Mouse (Mus musculus) heart, embryonic 12.5 days (tissue): ENCODE results near the gene Lax1. TPM values are rescaled to one million over a fixed set of nuclear protein-coding genes. Genes with fewer than 3 reads are reported as not detected.
A peak's percentile ranks its signal among the peaks of the same experiment; 100 is the strongest.

ENCODE experiments used
- ATAC-seq: fragments of 200-750 bp; cut with Nextera tagmentation; 2 replicates; pipeline ENCODE4 v1.8.0; 2017; ENCODE audit warnings: moderate TSS enrichment, moderate library complexity; ENCODE audit not compliant: insufficient number of reproducible peaks, low FRiP score
- H3K27ac ChIP-seq: fragments of 300-500 bp; sonication (generic); 2 replicates; pipeline ENCODE4 v1.5.1; 2016; ENCODE audit warnings: mild to moderate bottlenecking, moderate library complexity; ENCODE audit not compliant: poor library complexity, severe bottlenecking
- H3K27me3 ChIP-seq: fragments of 300-500 bp; sonication (generic); replicated peaks from 2 replicates; pipeline ENCODE4 v1.6.1; 2016; ENCODE audit warnings: mild to moderate bottlenecking, moderate library complexity
- H3K36me3 ChIP-seq: fragments of 300-500 bp; sonication (generic); 2 replicates; pipeline ENCODE4 v1.6.1; 2016; ENCODE audit warnings: mild to moderate bottlenecking, moderate library complexity
- H3K4me1 ChIP-seq: fragments of 300-500 bp; sonication (generic); replicated peaks from 2 replicates; pipeline ENCODE4 v1.6.1; 2016; ENCODE audit warnings: mild to moderate bottlenecking
- H3K4me2 ChIP-seq: fragments of 300-500 bp; sonication (generic); 2 replicates; pipeline ENCODE4 v1.6.1; 2016; ENCODE audit warnings: mild to moderate bottlenecking, moderate library complexity
- H3K4me3 ChIP-seq: fragments of 300-500 bp; sonication (generic); 2 replicates; pipeline ENCODE4 v1.5.1; 2016; ENCODE audit warnings: mild to moderate bottlenecking
- H3K9ac ChIP-seq: fragments of 300-500 bp; sonication (generic); 2 replicates; pipeline ENCODE4 v1.6.1; 2016; ENCODE audit warnings: mild to moderate bottlenecking, moderate library complexity
- H3K9me3 ChIP-seq: fragments of 300-500 bp; sonication (generic); replicated peaks from 2 replicates; pipeline ENCODE4 v1.6.1; 2016; ENCODE audit warnings: mild to moderate bottlenecking, moderate library complexity
- WGBS: fragments of 180-500 bp; shearing (Covaris S2); methylation state at CpG from one replicate; pipeline ENCODE4 v1.1.7; 2016; 5-methylcytosine and 5-hydroxymethylcytosine counted together
- polyA plus RNA-seq: library from polyadenylated mRNA; unstranded; fragments of >200 nt; fragmentation: Nextera tagmentation; extraction: Ambion mirVana; gene quantifications from 2 replicates; pipeline ENCODE4 v1.2.1, GENCODE M21; 2016

Lax1 gene
- 0.50 and 0.53 TPM in 2 replicates for polyA plus RNA-seq

- Histone ChIP-seq H3K4me1 (peaks cover 34% of the 10 kb centered on the region), H3K4me3 (no peak within 1 kb of the TSS), H3K9me3 (no peaks in the 10 kb centered on the region), H3K27ac (no peak within 1 kb of the TSS), H3K27me3 (no peaks in the 10 kb centered on the region), H3K4me2 (no peak within 1 kb of the TSS), H3K9ac (no peak within 1 kb of the TSS), H3K36me3 (no peaks in the 10 kb centered on the region)
- ATAC-seq: no peak
- WGBS: 19% methylated on average over 6 of the region's 6 CpGs
Observed at GRCm38 (mm10) chr1:133689897-133690296, at the start of gene Lax1. TSS of gene Lax1 (minus strand) at chr1:133690108.

- Histone ChIP-seq H3K9me3 (no peaks in the 10 kb centered on the region), H3K4me3 (no peak overlapping the region), H3K4me2 (no peak overlapping the region), H3K36me3 (peaks cover 66% of the 10 kb centered on the region), H3K27ac (no peak overlapping the region), H3K4me1 (peaks cover 11% of the 10 kb centered on the region), H3K9ac (no peak overlapping the region), H3K27me3 (no peaks in the 10 kb centered on the region)
- 60% methylated on average over 7 of the region's 7 CpGs for WGBS
- ATAC-seq: no peak
Observed at GRCm38 (mm10) chr1:133736664-133737063, 46.8 kb upstream of the Lax1 start.

GRCm38 (mm10) chr1:133735995-133736652 is 46.2 kb upstream of the Lax1 start:
- Histone ChIP-seq H3K27me3 (no peaks in the 10 kb centered on the region), H3K36me3 (peaks cover 70% of the 10 kb centered on the region)
- peak; percentile 71; the same call in 1 of the 2 replicates for ATAC-seq

GRCm38 (mm10) chr1:133732814-133733213 is 42.9 kb upstream of the Lax1 start:
- WGBS: 66% methylated on average over 11 of the region's 11 CpGs
- no peak for ATAC-seq
- no peak overlapping the region for H3K27ac ChIP-seq
- H3K36me3 ChIP-seq: peaks cover 76% of the 10 kb centered on the region
- H3K4me1 ChIP-seq: peaks cover 9% of the 10 kb centered on the region
- H3K4me2 ChIP-seq: no peak overlapping the region
- H3K9me3 ChIP-seq: no peaks in the 10 kb centered on the region
- H3K4me3 ChIP-seq: no peak overlapping the region
- no peaks in the 10 kb centered on the region for H3K27me3 ChIP-seq
- no peak overlapping the region for H3K9ac ChIP-seq

More at GRCm38 (mm10) chr1:133735995-133736652, 46.2 kb upstream of the Lax1 start:
- 21% methylated on average over 17 of the region's 17 CpGs for WGBS
- Histone ChIP-seq H3K4me2 (peak overlapping the region; percentile 55), H3K4me3 (peak overlapping the region; percentile 26), H3K9me3 (no peaks in the 10 kb centered on the region), H3K4me1 (peaks cover 9% of the 10 kb centered on the region), H3K27ac (no peak overlapping the region), H3K9ac (0 out of 2 replicates have a peak overlapping the region, but pooled peaks have one; percentile 52)

DNA sequence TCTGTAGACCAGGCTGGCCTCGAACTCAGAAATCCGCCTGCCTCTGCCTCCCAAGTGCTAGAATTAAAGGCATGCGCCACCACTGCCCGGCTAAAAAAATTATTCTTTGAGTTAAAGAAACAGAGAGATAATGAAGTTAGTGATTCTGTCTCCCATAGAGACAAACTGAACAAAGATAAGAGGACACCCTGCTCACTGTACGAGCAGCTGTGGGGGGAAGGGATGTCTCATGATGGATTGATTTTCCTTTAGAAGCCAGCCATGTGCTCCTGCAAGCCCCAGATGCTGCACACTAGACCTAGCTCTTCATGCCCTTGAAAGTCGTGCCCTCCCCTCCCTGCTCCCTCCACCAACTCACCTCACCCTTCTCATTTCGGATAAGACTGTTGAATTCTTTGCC is 38.4 kb upstream of the Lax1 start:
- Histone ChIP-seq H3K4me3 (no peak overlapping the region), H3K27me3 (no peaks in the 10 kb centered on the region), H3K36me3 (peaks cover 74% of the 10 kb centered on the region), H3K9me3 (no peaks in the 10 kb centered on the region), H3K27ac (no peak overlapping the region), H3K4me2 (no peak overlapping the region), H3K4me1 (no peaks in the 10 kb centered on the region), H3K9ac (no peak overlapping the region)
- 71% methylated on average over 7 of the region's 7 CpGs for WGBS
- ATAC-seq: no peak

GRCm38 (mm10) chr1:133720342-133720741 is 30.4 kb upstream of the Lax1 start:
- Histone ChIP-seq H3K4me2 (no peak overlapping the region), H3K9me3 (no peaks in the 10 kb centered on the region), H3K27me3 (no peaks in the 10 kb centered on the region), H3K27ac (no peak overlapping the region), H3K4me1 (no peaks in the 10 kb centered on the region), H3K36me3 (peaks cover 57% of the 10 kb centered on the region), H3K9ac (no peak overlapping the region), H3K4me3 (no peak overlapping the region)
- ATAC-seq: no peak
- 91% methylated on average over 7 of the region's 7 CpGs for WGBS

GRCm38 (mm10) chr1:133718786-133719185 is 28.9 kb upstream of the Lax1 start:
- no peak overlapping the region for H3K4me2 ChIP-seq
- H3K27me3 ChIP-seq: no peaks in the 10 kb centered on the region
- no peak overlapping the region for H3K4me3 ChIP-seq
- no peak overlapping the region for H3K9ac ChIP-seq
- peaks cover 67% of the 10 kb centered on the region for H3K36me3 ChIP-seq
- no peaks in the 10 kb centered on the region for H3K4me1 ChIP-seq
- WGBS: 88% methylated on average over 8 of the region's 8 CpGs
- ATAC-seq: no peak
- no peaks in the 10 kb centered on the region for H3K9me3 ChIP-seq
- H3K27ac ChIP-seq: no peak overlapping the region

GRCm38 (mm10) chr1:133718296-133718695 is 28.4 kb upstream of the Lax1 start:
- Histone ChIP-seq H3K4me1 (no peaks in the 10 kb centered on the region), H3K36me3 (peaks cover 67% of the 10 kb centered on the region), H3K4me2 (no peak overlapping the region), H3K9ac (no peak overlapping the region), H3K27me3 (no peaks in the 10 kb centered on the region), H3K4me3 (no peak overlapping the region), H3K27ac (no peak overlapping the region), H3K9me3 (no peaks in the 10 kb centered on the region)
- WGBS: 78% methylated on average over 3 of the region's 3 CpGs
- ATAC-seq: no peak

- Histone ChIP-seq H3K4me3 (no peak overlapping the region), H3K4me1 (peaks cover 4% of the 10 kb centered on the region; the same call in 1 of the 2 replicates), H3K36me3 (peaks cover 69% of the 10 kb centered on the region), H3K27me3 (no peaks in the 10 kb centered on the region), H3K4me2 (no peak overlapping the region), H3K9ac (no peak overlapping the region), H3K9me3 (no peaks in the 10 kb centered on the region), H3K27ac (no peak overlapping the region)
- 21% methylated on average over 7 of the region's 7 CpGs for WGBS
- ATAC-seq: no peak
Observed at GRCm38 (mm10) chr1:133716464-133716863, 26.6 kb upstream of the Lax1 start.

DNA sequence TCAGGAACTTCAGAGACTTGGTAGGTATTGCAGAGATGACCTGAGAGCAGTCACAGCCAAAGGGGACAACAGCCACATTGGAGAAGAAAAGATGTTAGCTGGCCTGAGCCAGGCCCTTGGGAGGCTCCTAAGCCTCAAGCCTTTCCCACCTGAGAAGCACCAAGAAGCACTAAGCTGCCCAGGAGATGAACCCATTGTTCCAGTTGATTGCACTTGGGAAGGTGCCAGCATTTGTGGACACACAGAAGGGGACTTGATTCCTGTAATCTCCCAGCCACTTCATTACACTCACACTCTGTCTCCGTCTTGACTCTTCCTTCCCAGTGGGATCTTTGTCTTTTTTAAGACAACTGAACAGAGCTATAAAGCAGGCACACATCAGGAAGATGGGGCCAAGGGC is 25.3 kb upstream of the Lax1 start:
- Histone ChIP-seq H3K27ac (no peak overlapping the region), H3K9ac (no peak overlapping the region), H3K4me1 (peaks cover 4% of the 10 kb centered on the region; the same call in 1 of the 2 replicates), H3K36me3 (peaks cover 68% of the 10 kb centered on the region), H3K27me3 (no peaks in the 10 kb centered on the region), H3K4me3 (no peak overlapping the region), H3K9me3 (no peaks in the 10 kb centered on the region), H3K4me2 (no peak overlapping the region)
- ATAC-seq: no peak
- WGBS: 73% methylated on average over 1 of the region's 1 CpGs

- H3K27ac ChIP-seq: no peak overlapping the region
- H3K4me1 ChIP-seq: peaks cover 4% of the 10 kb centered on the region; the same call in 1 of the 2 replicates
- H3K9ac ChIP-seq: no peak overlapping the region
- H3K27me3 ChIP-seq: no peaks in the 10 kb centered on the region
- 40% methylated on average over 2 of the region's 2 CpGs for WGBS
- H3K4me2 ChIP-seq: no peak overlapping the region
- no peak overlapping the region for H3K4me3 ChIP-seq
- H3K9me3 ChIP-seq: no peaks in the 10 kb centered on the region
- peaks cover 64% of the 10 kb centered on the region for H3K36me3 ChIP-seq
- ATAC-seq: no peak
Observed at GRCm38 (mm10) chr1:133713009-133713370, 23.1 kb upstream of the Lax1 start.
